Mouse (Mus musculus): ENCODE measurements at regions not wholly inside any gene's neighbourhood (a gene's known extent, or its start where the extent isn't known, plus 50 kb on each side); places are given as distances from the start of the nearest gene placed in this dataset.

GRCm38 (mm10) chr4:74981491-74981890 is 296.6 kb downstream of the Dmac1 start:
- DNase-seq = no peak

DNA sequence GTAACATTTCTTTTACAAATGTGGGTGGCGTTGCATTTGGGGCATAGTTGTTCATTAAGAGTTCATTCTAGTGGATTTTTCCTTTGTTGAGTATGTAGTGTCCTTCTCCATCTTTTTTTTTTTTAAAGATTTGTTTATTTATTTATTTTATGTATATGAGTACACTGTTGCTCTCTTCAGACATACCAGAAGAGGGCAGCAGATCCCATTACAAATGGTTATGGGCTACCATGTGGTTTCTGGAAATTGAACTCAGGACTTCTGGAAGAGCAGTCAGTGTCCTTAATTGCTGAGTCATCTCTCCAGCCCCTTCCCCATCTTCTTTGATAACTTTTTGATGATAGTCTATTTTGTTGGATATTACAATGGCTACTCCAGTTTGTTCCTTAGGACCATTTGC is 306.0 kb downstream of the Dmac1 start:
- peak in 1 of 2 experiments; percentile 8 for DNase-seq

Measured in cerebellum, adult 18-20 months (tissue).